ENCODE assay signal across 10 mouse cellular contexts in genomic region chr14:47529019-47529418, GRCm38 (mm10). TPM values are rescaled to one million over a fixed set of nuclear protein-coding genes. Genes with fewer than 3 reads are reported as not detected.
DNase-seq lines count a peak whose midpoint lies in the region; ATAC-seq and TF ChIP-seq lines count a peak whose summit lies in the region.
"Had no signal": no experiment of that assay in that cellular context is flagged by ENCODE, and none has a peak within 500 bp of the region (broad histone marks: within the 10 kb centered on the region; RNA-seq: fewer than 3 reads in every experiment).

No protein-coding gene starts in this region.

- no peak for TF ChIP-seq POLR2A in cerebellum, adult 2 months (IDR thresholded peaks at IDR 0.05; ENCODE audit: borderline replicate concordance, insufficient read depth, low read length)

- 35% methylated on average over 8 of the region's 8 CpGs for WGBS in kidney, embryonic 16.5 days
- WGBS in cerebellum, adult 2 months = 29% methylated on average over 8 of the region's 8 CpGs

- H3K9me3 ChIP-seq in kidney, embryonic 16.5 days (ENCODE audit: low read length) = no peaks in the 10 kb centered on the region
- H3K9me3 ChIP-seq: embryonic facial prominence, embryonic 13.5 days had no signal

- DNase-seq in kidney, adult 11 months = peak; percentile 60
- peak; percentile 18 for DNase-seq in Muller cell, postnatal 12 days (ENCODE audit: inconsistent ontology term)
- DNase-seq in cerebellum, adult 2 months = peak; percentile 56 to 77
- peak; percentile 50 for DNase-seq in gastrocnemius, postnatal 10 days
- peak; percentile 66 to 74 for DNase-seq in layer of hippocampus, adult 2 months (ENCODE audit: low spot score in 2 of 2)
- peak; percentile 83 for DNase-seq in lung, postnatal 25 days (ENCODE audit: low spot score)
- peak; percentile 55 for DNase-seq in testis, postnatal 10 days (ENCODE audit: low spot score)

- H3K27ac ChIP-seq in kidney, embryonic 16.5 days (ENCODE audit: low read length) = no peak overlapping the region
- H3K27ac ChIP-seq in cerebellum, adult 2 months (ENCODE audit: insufficient read depth, low read length) = no peak overlapping the region
- peak overlapping the region; percentile 92 for H3K27ac ChIP-seq in layer of hippocampus, adult 2 months
- H3K27ac ChIP-seq: embryonic facial prominence, embryonic 13.5 days; macrophage had no signal

- peak; percentile 68; the same call in 1 of the 2 replicates for TF ChIP-seq CTCF in cerebellum, adult 2 months (IDR thresholded peaks at IDR 0.05; ENCODE audit: borderline replicate concordance, insufficient read depth, low read depth, low read length)
- peak; percentile 82 for TF ChIP-seq CTCF in layer of hippocampus, adult 2 months (conservative IDR thresholded peaks at IDR 0.05)

- H3K27me3 ChIP-seq in kidney, embryonic 16.5 days (ENCODE audit: insufficient read depth, low read length) = no peaks in the 10 kb centered on the region
- H3K27me3 ChIP-seq in cerebellum, adult 2 months (ENCODE audit: control insufficient read depth, insufficient read depth, low read length) = no peaks in the 10 kb centered on the region
- H3K27me3 ChIP-seq: embryonic facial prominence, embryonic 13.5 days had no signal

- no peak for ATAC-seq in kidney, embryonic 16.5 days (ENCODE audit: low FRiP score, low TSS enrichment)

- no peak overlapping the region for H3K4me3 ChIP-seq in kidney, embryonic 16.5 days (ENCODE audit: low read length)
- H3K4me3 ChIP-seq in cerebellum, adult 2 months (replicated peaks; ENCODE audit: insufficient read depth, low read depth, low read length) = no peak overlapping the region
- no peak overlapping the region for H3K4me3 ChIP-seq in layer of hippocampus, adult 2 months
- H3K4me3 ChIP-seq: embryonic facial prominence, embryonic 13.5 days had no signal

- no peak overlapping the region for H3K4me2 ChIP-seq in kidney, embryonic 16.5 days (replicated peaks; ENCODE audit: low read depth, low read length)
- H3K4me2 ChIP-seq: embryonic facial prominence, embryonic 13.5 days had no signal

- H3K9ac ChIP-seq in kidney, embryonic 16.5 days (replicated peaks; ENCODE audit: low read length) = no peak overlapping the region
- H3K9ac ChIP-seq: embryonic facial prominence, embryonic 13.5 days had no signal

- H3K36me3 ChIP-seq in kidney, embryonic 16.5 days (ENCODE audit: insufficient read depth, low read length) = no peaks in the 10 kb centered on the region

- H3K4me1 ChIP-seq in kidney, embryonic 16.5 days (ENCODE audit: insufficient read depth, low read length) = peaks cover 9% of the 10 kb centered on the region
- peaks cover 3% of the 10 kb centered on the region; the same call in 1 of the 2 replicates for H3K4me1 ChIP-seq in cerebellum, adult 2 months (ENCODE audit: control insufficient read depth, insufficient read depth, low read length)

RNA-seq across cellular contexts. Expression of gene Atg14, which starts 41.4 kb away (rescaled TPM):
- polyA plus RNA-seq in kidney, embryonic 16.5 days (2015; fragmentation: Nextera tagmentation; extraction: Ambion mirVana) = 17.8 and 18.3 TPM in 2 replicates
- polyA plus RNA-seq in cerebellum, adult 2 months (2012; rRNA removed) = 16.0 and 16.3 TPM in 2 replicates
- total RNA-seq in gastrocnemius, postnatal 10 days (2021) = 1 to 10 TPM; 6.0 to 7.6 TPM
- total RNA-seq in layer of hippocampus, adult 2 months (2021) = 10 to 100 TPM; 19.7 to 20.9 TPM

Comparison
In these comparisons a context has a peak if more than half of its experiments do, and no peak if none do; other contexts are left out.
1. DNase-seq: peak in every context shown above with its lines; median percentile 83 in lung, postnatal 25 days; 70 in layer of hippocampus, adult 2 months; 66 in cerebellum, adult 2 months; 60 in kidney, adult 11 months; 55 in testis, postnatal 10 days; 50 in gastrocnemius, postnatal 10 days; 18 in Muller cell, postnatal 12 days.